Mouse (Mus musculus): ENCODE results near the gene Tjap1.

Gene Tjap1

GRCm38 (mm10) chr17:46283140-46283539, 314 bp upstream of the Tjap1 start:
- DNase-seq (ENCODE audit: low read depth) = no peak

- DNase-seq (ENCODE audit: low read depth) = no peak
These were observed 4.6 kb downstream of the Tjap1 start for GRCm38 (mm10) chr17:46278011-46278765.

GRCm38 (mm10) chr17:46277586-46277985, 5.2 kb downstream of the Tjap1 start:
- DNase-seq (ENCODE audit: low read depth) = no peak

GRCm38 (mm10) chr17:46275506-46275905, 7.3 kb downstream of the Tjap1 start:
- DNase-seq (ENCODE audit: low read depth) = no peak

GRCm38 (mm10) chr17:46275034-46275433, 7.8 kb downstream of the Tjap1 start:
- DNase-seq (ENCODE audit: low read depth) = no peak

GRCm38 (mm10) chr17:46274465-46274864, 8.4 kb downstream of the Tjap1 start:
- DNase-seq (ENCODE audit: low read depth) = no peak

- DNase-seq (ENCODE audit: low read depth) = no peak
These were observed 9.0 kb downstream of the Tjap1 start for GRCm38 (mm10) chr17:46273803-46274236.

GRCm38 (mm10) chr17:46272675-46273074, 10.2 kb downstream of the Tjap1 start:
- DNase-seq (ENCODE audit: low read depth) = no peak

GRCm38 (mm10) chr17:46272058-46272457, 10.8 kb downstream of the Tjap1 start:
- no peak for DNase-seq (ENCODE audit: low read depth)

- DNase-seq (ENCODE audit: low read depth) = no peak
These were observed 12.9 kb downstream of the Tjap1 start for GRCm38 (mm10) chr17:46269771-46270534.

GRCm38 (mm10) chr17:46268026-46268720, 14.7 kb downstream of the Tjap1 start:
- no peak for DNase-seq (ENCODE audit: low read depth)

- DNase-seq (ENCODE audit: low read depth) = no peak
These were observed 15.3 kb downstream of the Tjap1 start for GRCm38 (mm10) chr17:46267511-46267910.

- DNase-seq (ENCODE audit: low read depth) = no peak
These were observed 15.8 kb downstream of the Tjap1 start for GRCm38 (mm10) chr17:46266986-46267385.

- no peak for DNase-seq (ENCODE audit: low read depth)
These were observed 16.8 kb downstream of the Tjap1 start for GRCm38 (mm10) chr17:46265918-46266618.

- no peak for DNase-seq (ENCODE audit: low read depth)
These were observed 17.3 kb downstream of the Tjap1 start for GRCm38 (mm10) chr17:46265502-46265901.

- no peak for DNase-seq (ENCODE audit: low read depth)
These were observed 20.6 kb downstream of the Tjap1 start for GRCm38 (mm10) chr17:46262201-46262694.

- DNase-seq (ENCODE audit: low read depth) = no peak
These were observed 23.2 kb downstream of the Tjap1 start for GRCm38 (mm10) chr17:46259675-46260074.

- no peak for DNase-seq (ENCODE audit: low read depth)
These were observed 24.4 kb downstream of the Tjap1 start for GRCm38 (mm10) chr17:46258279-46259053.

GRCm38 (mm10) chr17:46255147-46255546, 27.7 kb downstream of the Tjap1 start:
- no peak for DNase-seq (ENCODE audit: low read depth)

GRCm38 (mm10) chr17:46254106-46254505, 28.7 kb downstream of the Tjap1 start:
- no peak for DNase-seq (ENCODE audit: low read depth)

GRCm38 (mm10) chr17:46253452-46254084, 29.3 kb downstream of the Tjap1 start, which contains the start of gene Lrrc73:
TSS of gene Lrrc73 (plus strand) at chr17:46253531.
- DNase-seq (ENCODE audit: low read depth) = peak; percentile 65
